Mouse (Mus musculus): ENCODE data around the gene Dmrtc2.
"Not testable (repeated sequence)": the region's sequence is repeated elsewhere in the genome, so short reads cannot be mapped to it uniquely, and the experiment has no call there.

The Dmrtc2 gene

GRCm38 (mm10) chr7:24869080-24869479, 777 bp upstream of the Dmrtc2 start:
- no peak for DNase-seq (ENCODE audit: low spot score)

GRCm38 (mm10) chr7:24877588-24877987, 7.7 kb downstream of the Dmrtc2 start:
- DNase-seq (ENCODE audit: low spot score), result no peak

- no peak for DNase-seq (ENCODE audit: low spot score)
Observed at GRCm38 (mm10) chr7:24879620-24880019, 9.8 kb downstream of the Dmrtc2 start.

- DNase-seq (ENCODE audit: low spot score), result no peak
Observed at GRCm38 (mm10) chr7:24882416-24883199, 12.8 kb downstream of the Dmrtc2 start.

GRCm38 (mm10) chr7:24883896-24884692, 14.2 kb downstream of the Dmrtc2 start, which contains the start of gene Rps19:
Gene Rps19 (plus strand): TSS chr7:24884371.
- DNase-seq (ENCODE audit: low spot score), result peak; percentile 99

GRCm38 (mm10) chr7:24884693-24885291, 14.9 kb downstream of the Dmrtc2 start:
- no peak for DNase-seq (ENCODE audit: low spot score)

- no peak for DNase-seq (ENCODE audit: low spot score)
Observed at GRCm38 (mm10) chr7:24885468-24886307, 15.8 kb downstream of the Dmrtc2 start.

- no peak for DNase-seq (ENCODE audit: low spot score)
Observed at GRCm38 (mm10) chr7:24886308-24886633, 16.4 kb downstream of the Dmrtc2 start.

GRCm38 (mm10) chr7:24887096-24887495, 17.2 kb downstream of the Dmrtc2 start:
- DNase-seq (ENCODE audit: low spot score), result no peak

- DNase-seq (ENCODE audit: low spot score), result peak; percentile 28
Observed at GRCm38 (mm10) chr7:24889431-24890220, 19.8 kb downstream of the Dmrtc2 start.

- peak; percentile 79 for DNase-seq (ENCODE audit: low spot score)
Observed at GRCm38 (mm10) chr7:24890281-24891216, 20.7 kb downstream of the Dmrtc2 start.

GRCm38 (mm10) chr7:24891241-24892124, 21.6 kb downstream of the Dmrtc2 start:
- DNase-seq (ENCODE audit: low spot score), result no peak

GRCm38 (mm10) chr7:24892125-24892583, 22.3 kb downstream of the Dmrtc2 start:
- DNase-seq (ENCODE audit: low spot score), result no peak

- DNase-seq (ENCODE audit: low spot score), result not testable (repeated sequence)
Observed at GRCm38 (mm10) chr7:24895749-24896148, 25.9 kb downstream of the Dmrtc2 start.

- no peak for DNase-seq (ENCODE audit: low spot score)
Observed at GRCm38 (mm10) chr7:24896269-24896668, 26.4 kb downstream of the Dmrtc2 start.

GRCm38 (mm10) chr7:24897224-24897623, 27.4 kb downstream of the Dmrtc2 start, which contains the start of gene Cd79a:
Gene Cd79a (plus strand): TSS chr7:24897381.
- DNase-seq (ENCODE audit: low spot score), result no peak

- no peak for DNase-seq (ENCODE audit: low spot score)
Observed at GRCm38 (mm10) chr7:24897959-24898358, 28.1 kb downstream of the Dmrtc2 start.

- no peak for DNase-seq (ENCODE audit: low spot score)
Observed at GRCm38 (mm10) chr7:24901114-24901513, 31.3 kb downstream of the Dmrtc2 start.

- DNase-seq (ENCODE audit: low spot score), result no peak
Observed at GRCm38 (mm10) chr7:24901842-24902241, 32.0 kb downstream of the Dmrtc2 start.

Data from yolk sac, embryonic 10.5 days (tissue).